Mouse (Mus musculus): ENCODE results near the gene Clip2.

DNA sequence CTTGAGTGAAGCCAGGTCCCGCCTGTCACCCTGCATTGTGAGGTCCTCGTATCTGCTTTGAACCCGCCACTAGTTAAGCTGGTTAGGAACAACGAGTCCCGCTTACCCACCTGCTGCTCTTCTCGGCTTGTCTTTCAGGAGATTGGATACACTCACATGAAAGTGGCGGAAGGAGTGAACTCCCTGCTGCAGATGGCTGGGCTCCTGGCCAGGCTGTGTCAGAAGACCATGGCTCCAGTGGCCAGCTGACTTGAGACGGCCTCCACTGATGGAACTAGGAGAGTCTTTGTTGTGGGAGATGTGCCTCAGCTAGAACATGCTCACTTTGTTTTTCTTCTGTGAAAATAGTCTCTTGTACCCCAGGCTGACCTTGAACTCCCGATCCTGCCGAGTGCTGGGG lies 45.5 kb upstream of the Clip2 start:
- TF ChIP-seq CTCF (IDR thresholded peaks at IDR 0.05; ENCODE audit: low read depth) (no peak), EP300 (optimal IDR thresholded peaks at IDR 0.05) (no peak)

All from stomach, postnatal 0 days (tissue).